Mouse (Mus musculus) spleen, adult 12 weeks (tissue): ENCODE measurements around the gene Gm11084.
"Not testable (repeated sequence)": the region's sequence is repeated elsewhere in the genome, so short reads cannot be mapped to it uniquely, and the experiment has no call there.

Experiments
- DNase-seq: peaks from one replicate; pipeline ENCODE4 v3.0.0; 2022; ENCODE audit warnings: low spot score

The Gm11084 gene

DNA sequence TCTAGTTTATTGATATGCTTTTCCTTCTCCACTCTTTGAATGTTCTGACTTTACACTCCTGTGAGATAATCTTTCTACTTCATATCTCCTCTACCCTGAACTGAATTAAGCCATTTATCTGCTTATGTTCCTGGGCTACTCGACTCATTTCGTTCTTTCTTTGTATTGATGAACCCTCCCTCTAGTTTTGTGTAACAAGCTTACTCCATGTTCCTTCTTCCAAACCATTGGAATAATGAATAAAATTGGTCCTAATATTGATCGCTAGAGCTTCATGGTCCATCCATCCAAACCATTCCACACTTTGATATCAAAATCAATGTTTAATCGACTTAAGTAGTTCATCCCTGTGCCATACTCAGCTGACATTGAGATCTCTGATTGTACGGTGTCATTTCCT, at the start of gene Gm11084:
Gene Gm11084, minus strand, starts transcription at position 101 of the 400 bp plus-strand sequence.
- DNase-seq = no peak

DNA sequence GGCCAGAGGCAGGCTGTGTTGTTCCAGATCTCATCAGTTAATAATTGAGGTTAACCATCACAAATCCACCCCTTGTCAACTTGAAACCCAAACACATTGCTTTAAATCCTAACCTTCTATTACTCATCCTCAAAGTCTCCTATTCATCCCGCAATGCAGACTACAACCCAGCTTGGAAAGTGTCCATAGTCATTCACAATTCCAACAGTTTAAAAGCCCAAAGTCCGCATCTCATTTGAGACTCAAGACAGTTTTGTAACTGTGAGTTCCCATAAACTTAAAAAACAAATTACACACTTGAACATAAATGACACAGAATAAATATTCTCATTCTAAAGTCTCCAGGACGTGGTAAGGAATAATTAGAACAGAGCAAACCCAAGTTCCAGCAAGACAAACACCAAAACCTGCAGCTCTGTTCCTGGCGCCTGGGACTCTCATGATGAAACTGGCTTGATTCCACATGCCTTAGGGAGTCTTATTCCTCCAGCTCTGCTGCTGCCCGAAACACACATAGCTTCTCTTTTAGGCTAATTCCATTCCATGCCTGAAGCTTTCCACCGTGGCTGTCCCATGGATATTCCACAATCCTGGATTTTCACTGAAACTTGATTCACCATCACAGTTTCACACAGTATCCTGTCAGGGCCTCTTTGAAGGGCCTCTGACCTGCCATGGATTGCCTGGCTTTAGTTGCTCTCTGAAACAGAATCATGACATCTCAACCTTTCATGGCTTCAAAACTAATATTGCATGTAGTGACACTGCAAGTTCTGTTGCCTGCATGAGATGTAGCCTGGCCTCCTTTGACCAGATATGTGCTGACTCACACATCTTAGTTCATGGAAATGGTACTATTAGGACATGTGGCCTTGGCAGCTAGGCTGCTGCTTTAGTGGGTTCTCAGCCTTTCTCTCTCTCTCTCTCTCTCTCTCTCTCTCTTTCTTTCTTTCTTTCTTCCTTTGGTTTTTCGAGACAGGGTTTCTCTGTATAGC, 44.8 kb upstream of the Gm11084 start:
- DNase-seq = no peak

DNA sequence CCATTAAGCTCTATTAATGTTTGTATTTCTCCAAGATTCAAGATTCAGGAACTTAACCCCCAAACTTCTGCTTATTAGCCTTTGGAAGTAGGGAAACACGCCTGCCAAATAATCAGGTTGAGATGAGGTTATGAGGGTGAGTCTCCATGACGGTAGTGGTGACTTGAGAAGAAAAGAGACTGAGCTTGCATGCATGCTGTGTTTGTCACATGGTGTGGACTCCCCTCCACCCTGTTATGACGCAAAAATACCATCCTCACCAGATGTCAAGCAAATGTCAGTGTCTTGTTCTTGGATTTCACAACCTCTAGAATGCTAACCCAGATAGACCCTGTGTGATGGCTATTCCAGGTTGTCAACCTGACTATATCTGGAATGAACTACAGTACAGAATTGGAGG, 43.3 kb upstream of the Gm11084 start:
- no peak for DNase-seq

DNA sequence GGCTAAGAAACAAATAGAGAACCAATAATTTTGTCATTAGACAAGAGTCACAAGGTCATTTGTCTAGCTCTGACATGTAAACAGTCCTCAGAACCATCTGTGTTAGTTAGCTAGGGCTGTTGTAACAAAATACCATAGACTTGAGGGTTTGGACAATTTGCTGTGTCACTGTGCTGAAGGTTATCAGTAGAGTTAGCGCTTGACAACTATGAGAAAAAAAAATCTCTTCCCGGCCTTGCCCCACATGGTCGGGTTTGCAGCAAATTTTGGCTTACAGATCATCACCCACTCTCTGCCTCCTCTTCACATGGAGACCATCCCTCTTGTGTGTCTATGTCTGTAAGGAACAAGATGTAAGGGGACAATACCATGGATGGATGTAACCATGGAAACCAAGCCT, 41.5 kb upstream of the Gm11084 start:
- DNase-seq = no peak

DNA sequence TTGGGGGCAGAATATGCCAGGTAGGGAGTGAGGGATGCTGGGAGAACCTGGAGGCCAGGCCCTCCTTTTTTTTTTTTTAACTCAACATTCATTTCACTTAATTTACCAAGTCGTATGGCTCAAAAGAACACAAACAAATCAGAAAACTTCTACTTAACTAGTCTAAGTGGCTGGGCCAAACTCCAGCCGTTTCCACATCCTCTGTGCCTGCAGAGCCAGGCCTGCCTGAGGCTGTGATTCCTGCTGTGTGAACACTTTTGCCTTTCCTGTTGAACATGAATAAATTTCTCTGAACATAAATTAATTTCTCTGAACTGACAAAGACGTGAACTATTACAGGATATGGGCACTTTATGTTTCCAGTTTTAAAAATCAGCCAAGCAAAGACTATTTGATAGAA, 40.6 kb upstream of the Gm11084 start:
- no peak for DNase-seq

DNA sequence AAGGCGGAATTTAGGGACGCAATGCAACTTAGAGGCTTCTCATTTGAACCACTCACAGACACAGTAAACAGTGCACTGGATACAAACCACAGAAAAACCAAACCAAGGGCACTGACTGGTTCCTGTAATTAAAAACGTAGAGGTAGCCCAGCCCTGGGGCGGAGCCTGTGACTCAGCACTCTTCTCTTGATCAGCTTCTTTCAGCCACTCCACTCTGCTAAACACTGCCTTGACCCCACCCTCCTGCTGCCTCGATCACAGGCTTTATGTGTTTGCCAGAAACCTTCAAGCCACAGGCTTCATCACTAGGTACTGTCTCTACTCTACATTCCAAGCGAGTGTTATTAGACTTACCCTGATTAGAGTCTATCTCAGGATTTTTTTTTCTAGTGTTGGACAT, 37.3 kb upstream of the Gm11084 start:
- peak; percentile 79 for DNase-seq

DNA sequence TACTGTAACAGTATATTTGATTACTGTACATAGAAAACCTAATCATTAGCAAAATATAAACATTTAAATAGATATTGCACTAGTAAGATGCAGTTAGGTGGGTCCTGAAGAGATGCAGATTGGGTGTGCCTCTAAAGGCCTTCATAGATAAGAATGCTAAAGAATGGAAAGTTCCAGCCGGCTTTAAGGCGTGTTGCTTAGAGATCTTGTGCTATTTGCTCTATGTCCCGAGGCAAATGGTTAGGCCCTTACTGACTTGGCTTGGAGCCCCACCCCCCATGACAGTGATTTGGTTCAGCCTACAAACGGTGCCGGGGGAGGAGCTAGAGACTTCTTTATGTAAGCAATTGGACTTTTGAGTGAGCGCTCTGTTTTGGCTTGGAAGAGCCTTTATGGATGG, 34.5 kb upstream of the Gm11084 start:
- peak; percentile 41 for DNase-seq

DNA sequence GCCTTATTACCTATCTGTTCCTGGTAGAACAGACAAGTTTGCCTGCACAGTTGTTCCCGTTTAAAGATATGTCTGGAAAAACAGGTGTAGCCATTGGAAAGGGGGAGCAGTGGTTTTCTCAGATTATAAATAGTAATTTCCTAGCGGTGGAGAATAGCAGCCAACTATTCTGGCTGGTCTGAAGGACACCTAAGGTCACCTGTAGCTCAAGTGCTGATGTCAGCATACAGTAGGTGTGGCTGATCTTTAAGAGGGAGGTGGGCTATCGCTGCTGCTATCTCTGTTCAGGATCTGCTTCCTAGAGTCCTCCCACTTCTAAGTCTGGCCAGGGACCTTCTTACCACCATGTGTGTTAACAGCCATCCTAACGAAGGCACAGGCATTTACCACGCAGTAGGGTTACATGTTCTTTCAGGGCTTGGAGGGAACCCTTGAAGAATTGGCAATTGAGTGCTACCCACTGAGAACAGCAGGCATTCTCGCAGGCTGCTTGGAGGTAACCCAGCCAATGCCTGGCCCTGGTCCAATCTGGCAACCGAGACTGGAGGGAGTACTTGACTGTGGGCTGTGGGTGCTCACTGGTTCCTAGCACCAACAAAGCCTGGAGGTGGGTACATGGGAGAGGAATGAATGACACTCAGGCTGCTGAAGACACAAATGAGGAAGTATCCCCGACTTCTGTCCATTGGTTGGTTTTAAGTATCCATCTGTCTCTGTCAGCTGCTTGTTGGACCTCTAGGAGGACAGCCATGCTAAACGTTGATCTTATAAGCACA, 33.0 kb upstream of the Gm11084 start:
- no peak for DNase-seq

DNA sequence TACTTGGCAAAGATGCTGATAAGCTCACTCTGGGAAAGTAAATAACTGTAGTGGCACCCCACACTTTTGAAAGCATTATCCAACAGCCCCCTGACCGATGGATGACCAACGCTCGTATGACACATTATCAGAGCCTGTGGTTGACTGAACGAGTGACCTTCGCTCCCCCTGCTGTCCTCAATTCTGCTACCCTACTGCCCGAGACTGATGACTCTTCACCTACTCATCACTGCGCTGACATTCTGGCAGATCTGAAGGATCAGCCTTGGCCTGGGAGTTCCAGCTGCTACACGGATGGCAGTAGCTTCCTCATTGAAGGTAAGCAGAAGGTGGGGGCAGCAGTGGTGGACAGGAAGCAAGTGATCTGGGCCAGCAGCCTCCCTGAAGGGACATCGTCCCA, 27.5 kb upstream of the Gm11084 start:
- DNase-seq = not testable (repeated sequence)

DNA sequence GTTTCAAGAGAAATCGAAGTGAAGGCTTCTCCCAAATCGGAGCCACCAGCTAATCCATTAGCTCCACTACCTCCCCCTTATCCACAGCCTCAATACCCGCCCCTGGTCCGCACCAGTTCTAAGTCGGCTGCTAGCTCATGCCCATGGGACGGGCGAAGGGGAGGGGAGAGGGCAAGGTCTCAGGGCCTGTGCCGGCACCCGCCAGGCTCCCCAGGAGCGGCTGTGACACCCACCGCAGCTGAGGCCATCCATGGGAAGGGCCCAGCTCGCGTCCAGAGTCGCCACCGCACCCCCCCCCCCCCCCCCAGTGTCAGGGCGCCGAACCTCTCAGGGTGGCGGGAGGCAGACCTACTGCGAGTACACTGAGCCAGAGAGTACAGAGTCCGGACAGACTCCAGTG, 26.1 kb upstream of the Gm11084 start:
- DNase-seq = no peak

DNA sequence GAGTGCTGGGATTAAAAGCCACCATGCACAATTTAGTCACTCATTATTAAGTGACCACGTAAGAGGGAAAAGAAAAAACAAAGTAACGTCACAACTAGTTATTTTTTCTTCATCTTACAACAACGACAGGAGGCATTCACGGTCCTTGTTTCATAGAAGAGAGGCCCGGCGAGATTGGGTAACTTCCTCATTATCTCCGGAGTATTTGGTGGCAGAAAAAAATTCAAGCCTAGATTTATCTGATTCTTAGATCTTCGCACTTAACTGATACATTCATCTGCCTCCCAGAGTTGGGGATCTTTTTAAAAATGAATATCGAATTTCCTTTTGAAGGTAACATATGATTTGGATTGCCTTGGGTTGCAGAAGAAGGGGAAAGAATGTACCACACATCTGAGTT, 21.0 kb upstream of the Gm11084 start:
- no peak for DNase-seq

DNA sequence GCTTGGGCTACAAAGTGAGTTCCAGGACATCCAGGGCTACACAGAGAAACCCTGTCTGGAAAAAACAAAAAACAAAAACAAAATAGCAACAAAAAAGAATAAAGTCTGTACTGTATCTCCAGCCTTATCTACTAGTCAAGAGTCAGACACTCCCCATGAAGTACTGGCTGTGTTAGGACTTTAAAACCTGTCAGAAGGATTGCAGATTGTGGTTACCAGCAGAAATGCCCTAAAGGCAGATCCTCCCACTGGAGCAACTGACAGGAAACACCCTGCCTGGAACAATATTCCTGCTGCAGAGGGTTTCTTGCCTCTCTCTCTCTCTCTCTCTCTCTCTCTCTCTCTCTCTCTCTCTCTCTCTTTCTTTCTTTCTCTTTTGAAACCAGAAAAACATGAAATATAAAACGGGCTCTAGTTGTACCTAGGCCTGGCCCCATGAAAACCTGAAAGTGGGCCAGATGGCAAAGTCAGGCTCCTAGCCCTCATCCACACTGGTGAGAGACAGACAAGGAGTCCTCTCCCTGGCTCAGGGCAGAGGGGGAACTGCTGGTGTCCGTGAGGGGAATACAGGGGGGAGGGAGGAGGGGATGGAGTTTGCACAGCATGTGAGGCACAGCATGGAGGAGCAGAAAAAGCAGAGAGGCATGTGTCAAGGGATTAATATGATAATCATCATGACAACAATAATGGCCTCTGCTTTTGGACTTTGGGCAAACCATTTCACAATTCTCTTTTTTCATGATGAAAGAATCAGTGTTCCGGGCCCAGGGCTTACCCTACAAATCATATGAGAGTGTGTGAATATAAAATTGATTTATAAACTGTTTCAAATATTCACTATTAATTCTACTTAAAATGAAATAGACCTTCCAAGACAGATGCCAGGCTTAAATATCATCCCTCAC, 19.3 kb upstream of the Gm11084 start:
- DNase-seq = no peak

DNA sequence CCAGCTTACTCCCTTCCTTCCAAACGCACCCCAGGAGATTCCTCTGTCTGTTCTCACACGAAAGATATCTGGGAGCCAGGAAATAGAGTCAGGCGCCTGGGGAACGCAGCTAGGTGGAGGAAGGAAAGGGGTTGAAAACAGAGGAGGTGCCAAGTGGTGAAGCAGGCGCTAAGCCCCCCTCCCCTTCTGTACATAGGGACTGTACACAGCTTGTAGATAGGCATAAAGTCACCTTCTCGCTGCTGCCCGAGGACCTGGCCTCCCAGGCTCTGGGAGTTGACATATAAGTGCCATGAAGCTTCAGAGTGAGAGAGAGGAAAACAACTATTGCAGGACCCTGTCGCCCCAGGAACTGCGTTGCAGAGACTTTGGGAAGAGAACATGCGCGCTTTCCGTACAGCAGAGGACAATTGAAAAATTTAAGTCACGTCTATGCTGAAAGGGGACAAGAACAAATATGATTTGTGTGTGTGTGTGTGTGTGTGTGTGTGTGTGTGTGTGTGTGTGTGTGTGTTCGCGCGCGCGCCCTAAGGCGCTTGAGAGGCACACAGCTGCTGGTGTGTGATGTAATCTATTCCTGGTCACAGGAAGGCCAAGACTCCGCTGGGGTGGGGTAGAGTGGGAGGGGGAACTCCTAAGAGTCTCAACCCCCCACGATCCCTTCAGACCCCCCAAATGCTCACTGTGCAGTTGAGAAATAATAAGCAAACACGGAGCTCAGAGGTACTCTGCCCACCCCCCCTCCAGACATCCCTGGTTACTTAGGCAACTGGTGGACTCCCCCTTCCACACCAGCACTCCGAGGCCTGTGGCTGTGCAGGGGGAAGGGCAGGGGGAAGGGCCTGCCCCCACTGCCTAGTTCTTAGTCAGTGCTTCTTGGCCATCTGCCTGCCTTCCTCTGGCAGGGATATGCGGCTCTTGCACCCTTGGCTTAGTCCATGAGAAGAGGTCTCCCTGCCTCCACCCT, 17.5 kb upstream of the Gm11084 start:
- no peak for DNase-seq

DNA sequence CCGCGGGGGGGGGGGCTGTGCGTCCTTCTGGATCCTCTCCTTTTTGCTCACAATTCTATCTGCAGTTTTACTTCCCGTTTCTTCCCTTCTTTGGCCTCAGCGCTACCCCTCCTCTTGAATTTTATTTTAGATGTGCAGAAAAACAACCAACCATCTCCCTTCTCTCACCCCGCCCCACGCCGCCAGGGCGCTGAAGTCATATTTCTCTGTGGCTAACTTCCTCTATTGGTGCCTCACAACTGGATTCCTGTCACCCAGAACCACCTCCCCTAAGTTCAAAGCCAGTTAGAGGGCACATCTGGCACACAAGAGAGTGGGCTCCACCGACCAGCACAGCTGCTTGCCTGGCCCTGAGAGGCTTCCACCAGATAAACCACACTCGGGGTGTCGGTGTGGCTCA, 16.5 kb upstream of the Gm11084 start:
- DNase-seq = peak; percentile 67

DNA sequence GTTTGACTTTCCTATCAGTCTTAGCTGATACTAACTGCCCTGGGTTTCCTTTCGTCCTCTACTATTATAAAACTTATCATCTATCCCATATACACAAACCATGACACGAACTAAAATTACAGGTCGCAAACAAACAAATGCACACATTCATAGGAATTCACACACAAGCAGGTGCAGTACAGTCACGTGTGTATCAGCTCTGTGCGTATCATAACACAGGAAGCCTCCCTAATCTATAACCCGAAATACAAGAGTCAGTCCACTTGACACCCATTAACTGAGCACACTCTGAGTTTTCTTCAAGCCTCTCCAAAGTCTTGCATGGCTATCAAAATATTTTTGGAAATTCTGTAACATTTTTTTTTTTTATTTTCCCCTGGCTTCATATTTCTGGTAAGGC, 15.9 kb upstream of the Gm11084 start:
- DNase-seq = no peak

DNA sequence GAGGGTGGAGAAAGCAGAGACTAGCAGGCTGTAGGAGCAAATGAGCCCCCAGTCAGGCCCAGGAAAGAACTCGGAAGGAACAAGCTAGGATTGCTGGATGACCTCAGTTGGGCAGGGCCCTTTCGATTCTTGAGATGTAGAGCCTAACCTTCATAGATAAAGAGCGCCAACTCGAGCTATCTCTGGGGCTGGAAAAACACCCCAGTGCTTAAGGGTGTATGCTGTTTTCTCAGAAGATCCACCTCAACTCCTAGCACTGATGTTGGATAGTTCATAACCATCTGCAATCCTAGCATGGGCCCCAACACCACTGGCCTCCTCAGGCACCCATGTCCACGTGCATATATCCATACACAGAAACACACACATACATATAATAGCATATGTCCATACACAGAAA, 15.5 kb upstream of the Gm11084 start:
- no peak for DNase-seq

DNA sequence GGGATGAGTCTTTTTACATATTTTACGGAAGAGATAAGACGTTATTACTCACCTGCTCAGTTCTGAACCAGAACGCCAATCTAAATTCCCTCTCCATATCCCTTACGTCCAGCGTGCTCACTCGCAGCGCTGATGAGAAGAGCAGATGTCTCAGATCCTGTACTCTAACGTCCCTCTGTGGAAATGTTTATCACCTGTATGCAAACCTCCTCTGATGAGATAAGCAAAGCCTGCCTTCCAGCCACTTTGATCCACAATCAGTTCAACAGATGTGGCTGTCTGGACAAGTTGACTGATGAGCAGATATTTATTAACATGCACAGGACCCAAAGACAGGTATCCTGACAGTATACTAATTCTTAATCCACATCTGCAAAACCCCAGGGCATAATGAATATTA, 13.7 kb upstream of the Gm11084 start:
- no peak for DNase-seq

DNA sequence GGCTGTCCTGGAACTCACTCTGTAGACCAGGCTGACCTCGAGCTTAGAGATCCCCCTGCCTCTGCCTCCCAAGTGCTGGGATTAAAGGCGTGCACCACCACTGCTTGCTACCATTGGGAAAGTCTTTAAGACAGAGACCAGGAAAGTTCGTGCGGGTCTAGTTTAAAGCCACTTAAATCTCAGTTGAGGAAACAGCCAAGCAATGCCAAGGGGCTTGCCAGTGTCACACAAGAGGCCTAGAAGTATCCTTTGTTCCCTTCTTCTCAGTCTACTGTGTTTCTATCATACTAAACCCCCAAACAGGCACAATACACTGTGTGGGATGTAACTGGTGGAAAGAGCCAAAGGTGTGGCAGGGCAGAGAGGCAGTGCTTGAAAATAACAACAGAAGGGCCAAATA, 11.1 kb upstream of the Gm11084 start:
- DNase-seq = no peak

DNA sequence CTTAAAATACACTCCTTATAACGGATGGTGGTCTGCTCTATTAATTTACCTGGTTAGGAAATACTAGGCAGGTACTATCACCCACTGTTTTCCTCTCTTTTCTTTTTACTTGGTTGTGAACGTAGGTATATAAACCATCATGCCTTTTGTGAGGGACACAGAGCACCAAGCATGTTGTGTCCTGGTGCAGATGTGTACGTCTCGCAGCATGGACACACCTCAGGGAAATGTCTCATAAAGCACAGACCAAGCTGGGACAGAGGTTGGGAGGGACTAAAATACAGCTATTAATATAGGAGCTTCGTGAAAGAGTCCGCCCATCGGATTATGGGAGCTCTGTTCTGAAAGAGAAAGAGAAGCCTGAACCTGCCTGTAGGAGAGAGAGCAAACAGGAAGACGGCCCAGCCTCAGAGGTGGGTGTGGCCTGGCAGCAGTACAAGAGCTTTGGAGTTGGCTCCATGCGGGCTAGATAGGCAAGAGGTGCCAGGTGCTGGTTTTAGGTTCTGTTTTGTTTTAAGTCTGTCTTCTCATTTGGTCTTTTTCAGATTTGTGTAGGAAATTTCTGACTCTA, 10.4 kb upstream of the Gm11084 start:
- DNase-seq = peak; percentile 68

DNA sequence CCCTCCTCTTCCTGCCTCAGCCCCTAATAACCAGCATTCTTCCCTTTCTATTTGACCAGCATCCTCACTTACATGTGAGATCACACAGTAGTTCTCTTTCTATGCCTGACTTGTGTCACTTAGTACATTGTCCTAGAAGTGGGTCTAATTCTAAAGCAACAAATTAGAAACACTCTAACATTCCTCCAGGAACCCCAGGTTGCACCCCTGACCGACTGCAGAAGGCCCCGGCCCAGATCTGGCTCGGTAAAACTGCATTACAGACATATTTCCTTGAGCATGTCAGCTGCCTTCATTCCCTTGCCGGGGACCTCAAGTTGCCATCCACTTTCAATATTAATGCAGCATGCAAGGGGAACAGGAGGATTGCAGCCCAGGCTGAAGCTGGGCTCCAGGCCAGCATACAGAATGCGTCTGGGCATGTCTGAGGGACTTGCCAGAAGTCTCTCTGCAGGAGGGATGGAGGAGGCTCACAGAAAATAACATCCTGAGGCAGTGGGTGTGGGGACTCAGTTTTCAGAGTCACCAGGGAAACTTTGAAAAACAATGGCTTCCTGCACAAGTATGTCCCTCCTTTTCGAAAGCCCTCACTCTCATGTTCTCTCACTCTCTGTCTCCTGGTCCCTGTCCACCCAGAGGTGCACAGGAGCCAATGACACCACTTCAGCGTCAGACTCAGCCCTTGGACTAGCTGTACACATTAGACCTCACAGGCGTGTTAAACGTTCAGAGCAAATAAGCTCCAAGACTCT, 9.0 kb upstream of the Gm11084 start:
- DNase-seq = no peak
